Mouse (Mus musculus) heart, adult 2 months (tissue): ENCODE data around the gene Gm14399. TPM values are rescaled to one million over a fixed set of nuclear protein-coding genes. Genes with fewer than 3 reads are reported as not detected.
"Not testable (repeated sequence)": the region's sequence is repeated elsewhere in the genome, so short reads cannot be mapped to it uniquely, and the experiment has no call there.

Source experiments
- DNase-seq, 2 experiments: peaks; one replicate each; pipeline ENCODE4 v3.0.0; 2021
- H3K27ac ChIP-seq: fragments of 200-600 bp; 2 replicates; pipeline ENCODE4 v1.8.1; 2022
- H3K27me3 ChIP-seq: fragments of 200-500 bp; 2 replicates; pipeline ENCODE4 v1.6.1; 2012; ENCODE audit warnings: mild to moderate bottlenecking, low read length, inconsistent platforms, mixed read lengths; ENCODE audit not compliant: control insufficient read depth, insufficient read depth
- H3K36me3 ChIP-seq: fragments of 200-500 bp; 2 replicates; pipeline ENCODE4 v1.6.1; 2012; ENCODE audit warnings: low read length, inconsistent platforms; ENCODE audit not compliant: control insufficient read depth, insufficient read depth
- H3K4me1 ChIP-seq: fragments of 200-500 bp; 2 replicates; pipeline ENCODE4 v1.6.1; 2011; ENCODE audit warnings: low read length; ENCODE audit not compliant: control insufficient read depth, insufficient read depth
- H3K4me3 ChIP-seq: fragments of 200-600 bp; 2 replicates; pipeline ENCODE4 v1.8.1; 2022
- H3K79me2 ChIP-seq: fragments of 200-500 bp; replicated peaks from 2 replicates; pipeline ENCODE4 v1.6.1; 2012; ENCODE audit warnings: mild to moderate bottlenecking, inconsistent platforms, low read length, moderate library complexity, mixed read lengths; ENCODE audit not compliant: control insufficient read depth, insufficient read depth
- H3K9ac ChIP-seq: fragments of 200-500 bp; 2 replicates; pipeline ENCODE4 v1.6.1; 2012; ENCODE audit warnings: low read depth, mild to moderate bottlenecking, control low read depth, inconsistent platforms, low read length, mixed read lengths
- CTCF ChIP-seq: fragments of 200-600 bp; IDR thresholded peaks from 2 replicates; pipeline ENCODE4 v1.8.1; 2022; ENCODE audit warnings: antibody characterized with exemption, mild to moderate bottlenecking, moderate library complexity
- EP300 ChIP-seq: fragments of 200-500 bp; IDR thresholded peaks from 2 replicates; pipeline ENCODE4 v1.6.1; 2011; ENCODE audit warnings: low read depth, low read length, control low read depth; ENCODE audit not compliant: insufficient read depth
- POLR2A ChIP-seq: fragments of 200-500 bp; IDR thresholded peaks from 2 replicates; pipeline ENCODE4 v1.6.1; 2011; ENCODE audit warnings: mild to moderate bottlenecking, low read depth, low read length, control low read depth; ENCODE audit not compliant: insufficient read depth
- WGBS: fragments of 180-500 bp; shearing (Covaris S2); methylation state at CpG from one replicate; pipeline ENCODE4 v1.1.7; 2018; 5-methylcytosine and 5-hydroxymethylcytosine counted together
- intact Hi-C: fragments of 180-260 bp; cut with DNase I; formaldehyde crosslinking; loops from one replicate; pipeline ENCODE4 v1.15.1; 2025
- polyA plus RNA-seq: library from polyadenylated mRNA; depleted of rRNA; stranded (reverse); fragments of >200 nt; gene quantifications from 2 replicates; pipeline ENCODE4 v1.2.3, GENCODE M21; 2012
- total RNA-seq, 2 experiments: library from RNA; stranded (reverse); gene quantifications; 2 replicates each; pipeline ENCODE4 v1.2.3; 2021

The Gm14399 gene
- total and polyA plus RNA-seq, 3 experiments = 1.0 to 11.6 (median 10.0) TPM

- no peaks in the 10 kb centered on the region for H3K79me2 ChIP-seq
- H3K27ac ChIP-seq = no peak overlapping the region
- H3K36me3 ChIP-seq = no peaks in the 10 kb centered on the region
- H3K4me3 ChIP-seq = no peak overlapping the region
- no peak overlapping the region for H3K9ac ChIP-seq
- no peaks in the 10 kb centered on the region for H3K27me3 ChIP-seq
- 88% methylated on average over 3 of the region's 3 CpGs for WGBS
- no peaks in the 10 kb centered on the region for H3K4me1 ChIP-seq
- intact Hi-C loops = no loop called here
- TF ChIP-seq POLR2A (no peak), EP300 (no peak), CTCF (no peak)
- no peak for DNase-seq
These were observed 30.3 kb upstream of the Gm14399 start for GRCm38 (mm10) chr2:175172123-175172522.

- H3K27me3 ChIP-seq, H3K4me3 ChIP-seq, H3K79me2 ChIP-seq, H3K9ac ChIP-seq, H3K36me3 ChIP-seq, DNase-seq, intact Hi-C loops, H3K27ac ChIP-seq, H3K4me1 ChIP-seq: not testable (repeated sequence)
- 76% methylated on average over 2 of the region's 2 CpGs for WGBS
These were observed 25.1 kb upstream of the Gm14399 start for GRCm38 (mm10) chr2:175166870-175167269.

- H3K36me3 ChIP-seq, H3K27ac ChIP-seq, intact Hi-C loops, H3K27me3 ChIP-seq, H3K9ac ChIP-seq, DNase-seq, H3K79me2 ChIP-seq, H3K4me1 ChIP-seq, H3K4me3 ChIP-seq: not testable (repeated sequence)
- 94% methylated on average over 12 of the region's 12 CpGs for WGBS
These were observed 23.3 kb upstream of the Gm14399 start for GRCm38 (mm10) chr2:175165110-175165509.

- H3K36me3 ChIP-seq, intact Hi-C loops, H3K4me3 ChIP-seq, H3K4me1 ChIP-seq, H3K9ac ChIP-seq, H3K27ac ChIP-seq, H3K79me2 ChIP-seq, DNase-seq, H3K27me3 ChIP-seq: not testable (repeated sequence)
- WGBS = 87% methylated on average over 4 of the region's 4 CpGs
These were observed 19.6 kb upstream of the Gm14399 start for GRCm38 (mm10) chr2:175161438-175161837.

GRCm38 (mm10) chr2:175158642-175159041 is 16.8 kb upstream of the Gm14399 start:
- no peak overlapping the region for H3K27ac ChIP-seq
- H3K79me2 ChIP-seq = no peaks in the 10 kb centered on the region
- no peak overlapping the region for H3K9ac ChIP-seq
- no peaks in the 10 kb centered on the region for H3K36me3 ChIP-seq
- no peaks in the 10 kb centered on the region for H3K27me3 ChIP-seq
- H3K4me1 ChIP-seq = no peaks in the 10 kb centered on the region
- no peak overlapping the region for H3K4me3 ChIP-seq
- WGBS = 73% methylated on average over 3 of the region's 3 CpGs
- intact Hi-C loops = no loop called here
- no peak for DNase-seq
- no peak for TF ChIP-seq POLR2A
- no peak for TF ChIP-seq CTCF
- no peak for TF ChIP-seq EP300

- no peak for TF ChIP-seq POLR2A
- TF ChIP-seq EP300 = no peak
- TF ChIP-seq CTCF = no peak
- Histone ChIP-seq H3K4me1 (no peaks in the 10 kb centered on the region), H3K27ac (no peak overlapping the region), H3K36me3 (no peaks in the 10 kb centered on the region), H3K27me3 (no peaks in the 10 kb centered on the region), H3K79me2 (no peaks in the 10 kb centered on the region), H3K4me3 (no peak overlapping the region), H3K9ac (no peak overlapping the region)
- WGBS = 88% methylated on average over 13 of the region's 13 CpGs
- DNase-seq = no peak
- intact Hi-C loops = no loop called here
These were observed 14.9 kb upstream of the Gm14399 start for GRCm38 (mm10) chr2:175156696-175157095.

- H3K27ac ChIP-seq = peak overlapping the region; percentile 38; the same call in 1 of the 2 replicates
- peak overlapping the region; percentile 57 for H3K4me3 ChIP-seq
- intact Hi-C loops, H3K27me3 ChIP-seq, H3K4me1 ChIP-seq, H3K79me2 ChIP-seq, H3K36me3 ChIP-seq: not testable (repeated sequence)
- DNase-seq = peak; percentile 44 to 57
- WGBS = 2% methylated on average over 25 of the region's 25 CpGs
- peak overlapping the region; percentile 25 for H3K9ac ChIP-seq
These were observed 457 bp downstream of the Gm14399 start for GRCm38 (mm10) chr2:175141118-175141992.

- DNase-seq, H3K4me1 ChIP-seq, H3K4me3 ChIP-seq, H3K27me3 ChIP-seq, H3K27ac ChIP-seq, H3K9ac ChIP-seq, H3K79me2 ChIP-seq, H3K36me3 ChIP-seq, intact Hi-C loops: not testable (repeated sequence)
These were observed 1.2 kb downstream of the Gm14399 start for GRCm38 (mm10) chr2:175140624-175141023.
